Mouse (Mus musculus): ENCODE measurements around the gene Hic2.

DNA sequence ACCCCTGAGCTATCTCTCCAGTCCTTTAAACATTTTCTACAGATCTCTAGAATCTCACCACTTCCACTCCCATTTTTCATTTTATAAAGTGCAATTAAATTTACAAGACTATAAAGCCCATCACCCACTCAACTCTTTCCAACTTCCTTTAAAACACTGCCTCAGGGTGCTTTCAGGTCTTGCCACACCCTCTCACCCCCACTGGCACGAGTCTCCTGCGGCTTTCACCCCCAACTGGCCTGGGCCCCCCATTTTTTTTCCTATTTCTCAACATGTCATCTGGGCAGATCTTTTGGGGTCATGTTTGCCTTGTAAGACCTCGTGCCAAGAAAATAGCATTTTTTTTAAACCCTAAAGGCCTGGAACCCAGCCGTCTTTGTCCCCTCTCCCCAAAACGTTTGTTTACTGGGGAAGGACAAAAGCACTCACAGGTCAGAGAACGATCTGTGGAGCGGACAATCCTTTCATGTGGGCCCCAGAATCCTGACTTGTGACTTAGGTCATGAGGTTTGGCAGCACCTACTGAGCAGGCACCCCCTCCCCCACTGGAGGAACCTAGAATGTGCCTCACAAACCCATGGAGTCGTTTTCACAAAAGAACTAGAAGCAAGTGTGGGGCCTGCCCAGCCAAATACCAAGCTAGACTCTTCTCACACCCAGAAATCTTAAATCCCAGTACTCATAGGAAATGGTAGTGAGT, 16.3 kb upstream of the Hic2 start:
- TF ChIP-seq GATA1 (IDR thresholded peaks at IDR 0.05; ENCODE audit: low read length) (no peak), TAL1 (IDR thresholded peaks at IDR 0.05; ENCODE audit: low read length) (no peak)
